Mouse (Mus musculus) gastrocnemius, adult 8-10 months (tissue): ENCODE data around the gene Stil. TPM values are rescaled to one million over a fixed set of nuclear protein-coding genes. Genes with fewer than 3 reads are reported as not detected.

Source experiments
- DNase-seq, 2 experiments: peaks; one replicate each; pipeline ENCODE4 v3.0.0; 2022; ENCODE audit warnings: low spot score in 2 of 2
- total RNA-seq, 4 experiments: library from RNA; stranded (reverse); gene quantifications; 2 replicates each; pipeline ENCODE4 v1.2.4; 2022

Gene Stil
- total RNA-seq, 4 experiments from 2014 or later, result 0.10 to 0.18 TPM; not detected in 2

DNA sequence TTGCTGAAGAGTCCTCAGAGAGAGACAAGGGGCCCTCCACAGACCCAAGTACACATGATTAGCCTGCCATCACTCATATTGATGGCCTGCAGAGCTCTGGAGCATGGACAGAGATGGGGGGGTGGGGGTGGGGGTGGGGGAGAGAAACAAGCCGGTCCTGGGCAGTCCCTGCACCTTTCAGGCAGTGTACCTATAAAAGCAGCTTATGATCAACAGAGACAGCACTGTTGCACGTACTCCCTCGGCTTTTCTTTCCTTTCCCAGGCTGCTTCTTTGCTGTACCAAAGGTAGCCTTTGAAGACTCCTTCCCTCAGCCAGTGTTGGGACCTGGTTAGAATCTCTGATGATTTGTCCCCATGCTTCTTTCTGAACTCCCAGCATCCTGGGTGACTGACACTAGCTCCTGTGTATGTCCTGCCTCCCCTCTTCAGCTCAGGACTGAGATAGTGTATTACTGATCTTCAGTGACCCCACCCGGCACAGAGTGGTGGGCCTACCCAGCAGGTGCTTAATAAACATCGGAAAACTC, 79.9 kb downstream of the Stil start:
- no peak for DNase-seq

DNA sequence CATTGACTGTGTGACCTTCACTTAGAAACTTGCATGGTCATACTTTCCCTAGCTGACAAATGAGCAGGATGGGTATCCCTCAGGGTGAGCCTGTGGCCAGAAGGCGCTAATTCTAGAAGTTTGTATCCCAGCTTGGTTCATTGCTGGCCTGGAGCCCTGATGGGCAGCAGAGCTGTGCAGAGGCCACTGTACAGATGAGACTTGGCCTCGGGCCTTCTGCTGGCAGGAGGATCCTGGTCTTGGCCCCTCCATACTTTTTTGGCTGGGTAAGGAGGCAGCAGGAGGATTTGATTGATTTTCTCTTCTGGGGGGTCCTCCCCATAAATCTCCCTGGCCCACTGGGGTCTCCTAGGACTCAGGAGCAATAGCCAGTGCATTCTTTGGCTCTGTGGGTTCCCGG, 83.1 kb downstream of the Stil start:
- DNase-seq, result no peak

DNA sequence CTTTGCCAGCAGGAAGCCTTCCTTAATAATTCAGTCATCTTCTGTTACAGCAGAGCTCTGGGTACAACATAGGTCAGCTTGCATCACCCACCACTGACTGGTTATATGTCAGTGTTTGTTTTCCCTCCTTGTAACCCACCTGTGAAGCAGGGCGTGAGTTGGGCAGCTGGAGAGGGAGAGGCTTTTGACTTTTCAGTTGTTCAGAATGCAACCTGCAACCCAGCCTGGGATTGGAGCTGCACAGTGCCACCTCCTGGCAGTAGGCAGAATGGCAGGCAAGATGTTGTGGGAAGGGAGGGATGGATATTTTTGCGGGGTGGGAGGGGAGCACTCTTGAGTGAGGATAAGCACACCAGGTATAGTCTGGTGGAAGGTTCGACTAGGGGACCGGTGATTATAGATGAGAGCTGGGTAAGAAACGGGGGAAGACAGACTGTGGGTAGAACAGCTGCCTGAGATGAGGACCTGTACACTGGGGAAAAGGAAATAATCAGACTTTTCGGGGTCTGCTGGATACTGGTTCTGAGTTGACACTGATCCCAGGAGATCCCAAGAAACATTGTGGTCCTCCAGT, 85.7 kb downstream of the Stil start:
- DNase-seq, result no peak

DNA sequence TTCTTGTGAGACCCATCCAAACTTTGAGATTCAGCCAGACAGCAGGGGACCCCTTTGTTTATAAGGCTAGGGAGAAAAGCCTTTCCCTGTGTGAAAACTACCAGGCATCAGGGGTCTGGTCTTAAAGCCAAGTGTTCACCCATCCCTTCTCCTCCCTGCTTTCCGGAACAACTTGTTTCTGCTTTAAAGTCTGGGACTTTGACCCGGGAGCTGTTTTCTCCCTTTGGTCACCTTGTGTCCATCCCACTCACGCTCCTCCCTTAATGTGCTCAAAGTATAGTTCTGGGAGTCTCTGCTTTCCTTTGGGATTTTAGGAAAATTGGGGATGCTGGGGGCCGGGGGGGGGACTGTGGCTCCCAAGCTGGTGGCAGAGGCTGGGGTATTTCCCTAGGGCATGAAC, 86.3 kb downstream of the Stil start:
- DNase-seq, result no peak

- DNase-seq, result no peak
Measured at GRCm38 (mm10) chr4:115086763-115087415, 86.9 kb downstream of the Stil start.

- no peak for DNase-seq
Measured at GRCm38 (mm10) chr4:115088611-115089338, 88.8 kb downstream of the Stil start, which contains the start of gene Pdzk1ip1. Pdzk1ip1 (plus strand) TSS chr4:115088708.

DNA sequence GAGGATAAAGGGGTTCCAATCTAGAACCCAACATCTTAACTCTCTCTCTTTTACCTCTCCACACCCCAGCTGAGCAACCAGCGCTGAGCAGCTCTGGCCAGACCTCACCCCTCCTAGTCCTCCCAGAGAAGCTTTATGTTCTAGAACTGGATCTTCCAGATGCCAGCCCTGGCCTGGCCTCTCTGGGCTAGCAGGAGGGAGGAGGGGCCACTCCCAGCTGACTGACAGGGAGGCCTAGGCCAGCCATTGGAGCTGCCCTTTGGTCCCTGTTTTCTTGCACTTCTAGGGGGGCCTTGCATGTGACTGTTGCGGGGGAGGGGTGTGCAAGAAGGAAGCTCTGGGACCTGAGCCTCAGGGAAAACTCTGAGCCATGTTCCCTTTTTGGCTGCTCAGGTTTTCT, 90.6 kb downstream of the Stil start:
- DNase-seq, result no peak

- DNase-seq, result no peak
Measured at GRCm38 (mm10) chr4:115091806-115092205, 91.8 kb downstream of the Stil start.

Other genes starting within 250 kb of the Stil start
- not detected for gene Gm12830, start 178.4 kb upstream of the Stil start, total RNA-seq
- under 1 TPM in 3 of 4 experiments, not detected in 1; 0.10 to 0.29 (median 0.19) TPM for gene Foxd2, start 91.3 kb upstream of the Stil start, total RNA-seq
- not detected for gene Foxe3, start 74.1 kb upstream of the Stil start, total RNA-seq
- 10 to 100 TPM; 16.5 to 20.5 (median 18.4) TPM for gene Cmpk1, start 12.9 kb upstream of the Stil start, total RNA-seq
- under 1 TPM; 0.56 to 0.76 (median 0.60) TPM for gene Tal1, start 56.3 kb downstream of the Stil start, total RNA-seq
- not detected for gene Pdzk1ip1, start 88.5 kb downstream of the Stil start, total RNA-seq
- gene Cyp4x1, start 134.1 kb downstream of the Stil start, total RNA-seq, result not detected
- gene Cyp4a29, start 241.9 kb downstream of the Stil start, total RNA-seq, result not detected